Mouse (Mus musculus) ES-E14 (cell line): ENCODE data around the gene Pced1b. TPM values are rescaled to one million over a fixed set of nuclear protein-coding genes. Genes with fewer than 3 reads are reported as not detected.

Experiments used
- DNase-seq: peaks from one replicate; pipeline ENCODE4 v3.0.0-alpha.2; 2013; ENCODE audit warnings: low read depth, low spot score
- H3K27ac ChIP-seq: 2 replicates; pipeline ENCODE4 v1.5.1; 2012; ENCODE audit warnings: low read depth, mild to moderate bottlenecking, low read length, moderate library complexity, mixed read lengths; ENCODE audit not compliant: poor library complexity, insufficient read depth, severe bottlenecking
- H3K36me3 ChIP-seq: 2 replicates; pipeline ENCODE4 v1.6.1; 2012; ENCODE audit warnings: mild to moderate bottlenecking, low read length, moderate library complexity, mixed read lengths; ENCODE audit not compliant: control insufficient read depth, poor library complexity, insufficient read depth, severe bottlenecking
- H3K4me1 ChIP-seq, 2 experiments: fragments of 150-350 bp in 1 of 2; sonication (generic) in 1 of 2; 2 replicates each; pipeline ENCODE4 v1.6.1; 2012; ENCODE audit warnings: low read length in 2 of 2, mild to moderate bottlenecking in 1 of 2, mixed read lengths in 1 of 2; ENCODE audit not compliant: control insufficient read depth in 2 of 2, insufficient read depth in 2 of 2, poor library complexity in 1 of 2
- H3K4me3 ChIP-seq, 2 experiments: fragments of 150-350 bp in 1 of 2; sonication (generic) in 1 of 2; 2 replicates each; pipeline ENCODE4 v1.5.1; 2012; ENCODE audit warnings: low read length in 2 of 2, low read depth in 1 of 2, mild to moderate bottlenecking in 1 of 2, mixed read lengths in 1 of 2; ENCODE audit not compliant: insufficient read depth in 1 of 2, poor library complexity in 1 of 2, severe bottlenecking in 1 of 2
- H3K9ac ChIP-seq: 2 replicates; pipeline ENCODE4 v1.6.1; 2012; ENCODE audit warnings: low read depth, mild to moderate bottlenecking, low read length, mixed read lengths; ENCODE audit not compliant: poor library complexity, insufficient read depth, severe bottlenecking
- H3K9me3 ChIP-seq: fragments of 150-350 bp; sonication (generic); 2 replicates; pipeline ENCODE4 v1.6.1; 2012; ENCODE audit warnings: low read depth, mild to moderate bottlenecking, low read length; ENCODE audit not compliant: control insufficient read depth, insufficient read depth
- CHD2 ChIP-seq: IDR thresholded peaks from 2 replicates; pipeline ENCODE4 v1.6.1; 2014; ENCODE audit warnings: mild to moderate bottlenecking, low read depth, low read length, inconsistent platforms
- HCFC1 ChIP-seq: IDR thresholded peaks from 2 replicates; pipeline ENCODE4 v1.6.1; 2012; ENCODE audit warnings: low read length, inconsistent platforms, borderline replicate concordance; ENCODE audit not compliant: insufficient read depth
- MAFK ChIP-seq: IDR thresholded peaks from 2 replicates; pipeline ENCODE4 v1.6.1; 2014; ENCODE audit warnings: mild to moderate bottlenecking, low read depth, low read length, inconsistent platforms; ENCODE audit not compliant: insufficient read depth
- ZC3H11A ChIP-seq: IDR thresholded peaks from 2 replicates; pipeline ENCODE4 v1.6.1; 2012; ENCODE audit warnings: low read depth, mild to moderate bottlenecking, inconsistent platforms, low read length, borderline replicate concordance
- ZNF384 ChIP-seq: IDR thresholded peaks from 2 replicates; pipeline ENCODE4 v1.6.1; 2012; ENCODE audit warnings: low read depth, low read length, inconsistent platforms
- in situ Hi-C, 2 experiments: fragments of 600-800 bp; cut with MboI; formaldehyde crosslinking; loops; one replicate each; pipeline ENCODE4 v1.15.1; 2025; ENCODE audit warnings: low sequenced_read_pairs in 2 of 2, inconsistent platforms in 1 of 2; ENCODE audit not compliant: unreplicated experiment in 2 of 2
- total RNA-seq: library from RNA; depleted of rRNA; stranded (reverse); fragments of 300-350 nt; gene quantifications from 2 replicates; pipeline ENCODE4 v1.2.3, GENCODE M21; 2012

Pced1b gene
- total RNA-seq, 1 experiment: 29.0 TPM

DNA sequence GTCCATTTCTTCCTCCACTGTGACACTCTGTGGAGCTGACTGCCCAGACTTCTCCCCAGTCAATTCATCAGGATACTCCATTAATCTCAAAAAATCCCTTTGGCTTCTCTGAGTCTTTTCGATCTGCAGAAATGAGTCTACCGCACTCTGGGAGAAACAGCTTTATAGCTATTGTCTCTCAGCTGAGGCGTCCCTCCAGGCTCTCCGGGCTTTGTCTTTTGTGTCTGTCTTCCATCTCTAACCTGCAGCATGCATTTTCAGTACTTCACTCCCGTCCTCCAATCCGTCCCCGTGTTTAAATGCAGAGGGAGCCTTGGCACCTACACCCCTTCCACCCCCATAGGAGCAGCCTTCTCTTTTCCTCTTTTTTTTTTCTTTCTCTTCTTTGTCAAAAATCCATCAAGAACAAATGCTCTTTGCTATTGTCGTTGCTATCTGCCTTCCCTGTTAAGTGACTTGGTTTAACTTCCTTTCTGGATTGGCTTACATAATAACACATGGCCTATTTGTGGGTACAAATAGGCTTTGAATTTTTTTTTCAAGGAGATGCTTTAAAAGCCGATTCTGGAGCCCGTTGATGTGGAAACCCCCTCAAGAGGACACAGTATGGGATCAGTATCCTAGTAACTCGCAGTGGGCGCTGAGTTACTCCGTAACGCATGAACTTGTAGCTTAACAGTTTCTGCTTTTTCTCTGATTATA is 68.0 kb downstream of the Pced1b start:
- Histone ChIP-seq H3K4me3 (no peak overlapping the region), H3K36me3 (no peaks in the 10 kb centered on the region), H3K9me3 (no peaks in the 10 kb centered on the region), H3K4me1 (no peaks in the 10 kb centered on the region), H3K27ac (no peak overlapping the region), H3K9ac (no peak overlapping the region)
- in situ Hi-C loops: no loop called here
- TF ChIP-seq MAFK (no peak), ZC3H11A (no peak), CHD2 (no peak), ZNF384 (no peak), HCFC1 (no peak)
- DNase-seq: no peak

DNA sequence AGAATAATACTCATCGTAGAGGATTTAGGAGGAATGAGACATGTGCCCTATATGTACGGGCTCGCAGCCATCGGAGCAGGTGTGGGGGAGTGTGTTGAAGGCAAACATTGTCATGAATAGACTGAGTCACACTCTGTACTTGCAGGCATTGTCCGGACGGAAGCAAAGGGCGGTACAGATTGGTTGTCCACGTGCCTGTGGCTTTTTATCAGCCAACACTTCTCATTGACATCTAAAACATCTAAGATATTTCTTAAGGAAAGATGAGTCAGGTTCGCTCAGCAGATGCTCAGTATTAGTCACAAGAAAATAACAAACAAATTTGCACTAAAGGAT is 68.5 kb downstream of the Pced1b start:
- no peak for DNase-seq
- no peaks in the 10 kb centered on the region for H3K4me1 ChIP-seq

DNA sequence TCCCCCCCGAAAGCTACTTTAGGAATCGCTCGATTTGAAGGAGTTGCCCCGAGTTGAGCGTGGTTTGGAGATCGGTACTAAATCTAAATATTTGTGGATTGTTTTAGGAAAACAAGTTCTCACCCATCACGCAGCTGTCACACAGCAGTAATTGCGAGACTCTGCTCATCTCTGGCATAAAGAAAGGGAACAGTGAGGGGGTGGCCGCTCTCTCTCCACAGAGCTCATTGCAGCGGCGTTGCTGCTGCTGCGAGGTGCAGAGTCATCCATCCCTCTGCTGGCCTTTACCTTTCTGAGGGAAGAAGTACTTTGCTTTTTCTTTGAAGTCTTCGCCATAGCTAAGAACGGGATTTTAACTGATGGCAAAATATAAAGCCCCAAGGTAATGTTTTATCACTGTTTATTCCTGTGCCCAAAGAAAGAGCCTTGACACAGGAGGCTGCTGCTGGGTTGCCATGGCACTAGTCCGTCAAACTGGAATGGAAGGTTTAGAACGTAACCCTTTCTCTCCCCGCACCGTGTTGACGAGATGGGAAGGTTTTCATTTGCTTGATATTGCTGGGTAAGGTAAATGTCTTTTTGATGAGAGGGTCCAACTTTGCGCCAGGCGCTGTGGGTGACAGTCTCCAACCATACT is 71.6 kb downstream of the Pced1b start:
- TF ChIP-seq CHD2 (no peak), ZNF384 (no peak), HCFC1 (no peak), ZC3H11A (no peak), MAFK (no peak)
- Histone ChIP-seq H3K36me3 (no peaks in the 10 kb centered on the region), H3K9me3 (no peaks in the 10 kb centered on the region; the same call in 1 of the 2 replicates), H3K4me3 (no peak overlapping the region), H3K27ac (no peak overlapping the region; the same call in 1 of the 2 replicates), H3K9ac (no peak overlapping the region), H3K4me1 (no peaks in the 10 kb centered on the region)
- no peak for DNase-seq
- in situ Hi-C loops: no loop called here

More for the DNA sequence above, 68.5 kb downstream of the Pced1b start:
- Histone ChIP-seq H3K4me3 (no peak overlapping the region), H3K9me3 (no peaks in the 10 kb centered on the region), H3K9ac (no peak overlapping the region), H3K27ac (no peak overlapping the region), H3K36me3 (no peaks in the 10 kb centered on the region)
- TF ChIP-seq HCFC1 (no peak), ZC3H11A (no peak), CHD2 (no peak), ZNF384 (no peak), MAFK (no peak)
- in situ Hi-C loops: no loop called here

DNA sequence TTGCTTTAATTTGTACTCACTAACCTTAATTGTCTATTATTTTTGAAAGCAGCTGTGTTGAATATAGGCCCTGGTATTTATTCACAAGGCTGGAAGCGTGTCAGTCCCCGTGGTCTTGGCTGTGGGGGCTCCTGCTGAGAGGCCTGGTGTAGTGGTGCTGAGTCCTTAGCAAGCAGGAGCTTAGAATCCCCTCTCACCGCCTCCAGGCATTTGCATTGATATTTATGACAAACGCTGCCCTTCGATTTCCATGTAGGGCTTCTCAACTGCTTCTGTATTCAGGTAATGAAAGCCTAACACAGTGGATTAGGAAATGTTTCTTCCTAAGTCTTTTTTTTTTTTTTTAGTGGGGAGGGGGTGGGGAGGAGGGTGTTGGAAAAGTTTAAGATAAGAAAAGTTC is 75.9 kb downstream of the Pced1b start:
- H3K4me3 ChIP-seq: no peak overlapping the region
- no peak overlapping the region for H3K9ac ChIP-seq
- H3K36me3 ChIP-seq: no peaks in the 10 kb centered on the region
- H3K9me3 ChIP-seq: no peaks in the 10 kb centered on the region; the same call in 1 of the 2 replicates
- no peak overlapping the region for H3K27ac ChIP-seq
- no peak for DNase-seq
- no peaks in the 10 kb centered on the region for H3K4me1 ChIP-seq
- in situ Hi-C loops: no loop called here
- TF ChIP-seq HCFC1 (no peak), ZC3H11A (no peak), ZNF384 (no peak), MAFK (no peak), CHD2 (no peak)
